Comparison of ENCODE assay signal across 10 mouse cellular contexts in genomic region chr17:88312876-88313275, GRCm38 (mm10).
DNase-seq lines count a peak whose midpoint lies in the region; ATAC-seq and TF ChIP-seq lines count a peak whose summit lies in the region.
"Had no signal": no experiment of that assay in that cellular context is flagged by ENCODE, and none has a peak within 500 bp of the region (broad histone marks: within the 10 kb centered on the region; RNA-seq: fewer than 3 reads in every experiment).

No protein-coding gene starts in this region.

- no peaks in the 10 kb centered on the region for H3K4me1 ChIP-seq in intestine, postnatal 0 days (replicated peaks; ENCODE audit: control insufficient read depth, insufficient read depth, low read length)
- no peaks in the 10 kb centered on the region for H3K4me1 ChIP-seq in intestine, embryonic 16.5 days (ENCODE audit: control insufficient read depth, insufficient read depth, low read length)
- H3K4me1 ChIP-seq in thymus, adult 2 months (replicated peaks; ENCODE audit: control insufficient read depth, insufficient read depth, low read length), result peaks cover 12% of the 10 kb centered on the region
- no peaks in the 10 kb centered on the region for H3K4me1 ChIP-seq in bone marrow, adult 2 months (ENCODE audit: control insufficient read depth, insufficient read depth, low read length)
- H3K4me1 ChIP-seq: megakaryocyte, embryonic 14.5 days had no signal

- H3K27ac ChIP-seq in intestine, postnatal 0 days (ENCODE audit: low read depth, low read length), result no peak overlapping the region
- H3K27ac ChIP-seq in intestine, embryonic 16.5 days (ENCODE audit: low read length), result no peak overlapping the region
- H3K27ac ChIP-seq in thymus, adult 2 months (ENCODE audit: control insufficient read depth, insufficient read depth, low read length), result no peak overlapping the region
- H3K27ac ChIP-seq in bone marrow, adult 2 months (ENCODE audit: control insufficient read depth, insufficient read depth, low read depth, low read length, poor library complexity), result no peak overlapping the region

- 92% methylated on average over 2 of the region's 2 CpGs for WGBS in intestine, postnatal 0 days
- WGBS in intestine, embryonic 16.5 days, result 94% methylated on average over 2 of the region's 2 CpGs
- WGBS in thymus, adult 2 months, result 99% methylated on average over 2 of the region's 2 CpGs
- 82% methylated on average over 2 of the region's 2 CpGs for WGBS in bone marrow, adult 2 months

- H3K9ac ChIP-seq in intestine, postnatal 0 days (ENCODE audit: low read depth, low read length), result no peak overlapping the region
- H3K9ac ChIP-seq in intestine, embryonic 16.5 days (ENCODE audit: low read depth, low read length), result no peak overlapping the region

- H3K36me3 ChIP-seq in intestine, postnatal 0 days (ENCODE audit: control insufficient read depth, insufficient read depth), result no peaks in the 10 kb centered on the region
- H3K36me3 ChIP-seq in intestine, embryonic 16.5 days (ENCODE audit: control insufficient read depth, insufficient read depth, low read length), result no peaks in the 10 kb centered on the region
- H3K36me3 ChIP-seq in thymus, adult 2 months (ENCODE audit: control insufficient read depth, insufficient read depth, low read length), result no peaks in the 10 kb centered on the region

- peak; percentile 18 for DNase-seq in thymus, adult 2 months
- DNase-seq in thymus, adult 18-20 months, result no peak
- no peak for DNase-seq in right cerebral cortex, adult 18-20 months
- DNase-seq in cerebellum, adult 11-12 months, result no peak

- no peak overlapping the region for H3K4me2 ChIP-seq in intestine, postnatal 0 days (replicated peaks; ENCODE audit: low read depth)
- H3K4me2 ChIP-seq in intestine, embryonic 16.5 days (ENCODE audit: low read depth, low read length), result no peak overlapping the region

- no peaks in the 10 kb centered on the region for H3K9me3 ChIP-seq in intestine, postnatal 0 days (ENCODE audit: control insufficient read depth)
- H3K9me3 ChIP-seq in intestine, embryonic 16.5 days (ENCODE audit: control insufficient read depth, low read length), result no peaks in the 10 kb centered on the region

- no peak for TF ChIP-seq POLR2A in thymus, adult 2 months (IDR thresholded peaks at IDR 0.05; ENCODE audit: control insufficient read depth, extremely low read depth, insufficient read depth, low read length, poor library complexity)
- TF ChIP-seq POLR2A in bone marrow, adult 2 months (IDR thresholded peaks at IDR 0.05; ENCODE audit: borderline replicate concordance, control insufficient read depth, low read depth, low read length), result no peak

- H3K27me3 ChIP-seq in intestine, postnatal 0 days (replicated peaks; ENCODE audit: control insufficient read depth, insufficient read depth, low read length), result no peaks in the 10 kb centered on the region
- no peaks in the 10 kb centered on the region for H3K27me3 ChIP-seq in intestine, embryonic 16.5 days (replicated peaks; ENCODE audit: control insufficient read depth, insufficient read depth, low read length)
- H3K27me3 ChIP-seq in thymus, adult 2 months (ENCODE audit: control insufficient read depth, insufficient read depth, low read length), result no peaks in the 10 kb centered on the region
- H3K27me3 ChIP-seq: megakaryocyte, embryonic 14.5 days had no signal

- no peak for ATAC-seq in intestine, postnatal 0 days
- ATAC-seq in intestine, embryonic 16.5 days, result no peak
- ATAC-seq in megakaryocyte-erythroid progenitor cell, adult 5-6 weeks (replicated peaks; ENCODE audit: low FRiP score, low TSS enrichment, poor library complexity, severe bottlenecking), result no peak
- ATAC-seq: inflammation-experienced regulatory T-cells, adult 6 months had no signal

- no peak overlapping the region for H3K4me3 ChIP-seq in intestine, postnatal 0 days (ENCODE audit: low read depth, low read length)
- H3K4me3 ChIP-seq in intestine, embryonic 16.5 days (ENCODE audit: low read length), result no peak overlapping the region
- H3K4me3 ChIP-seq in thymus, adult 2 months (ENCODE audit: control insufficient read depth, insufficient read depth, low read length), result no peak overlapping the region
- no peak overlapping the region for H3K4me3 ChIP-seq in bone marrow, adult 2 months (replicated peaks; ENCODE audit: control insufficient read depth, low read depth, low read length)
- H3K4me3 ChIP-seq: megakaryocyte, embryonic 14.5 days had no signal

- TF ChIP-seq CTCF in intestine, postnatal 0 days (IDR thresholded peaks at IDR 0.05; ENCODE audit: low read depth), result peak; percentile 52
- no peak for TF ChIP-seq CTCF in thymus, adult 2 months (IDR thresholded peaks at IDR 0.05; ENCODE audit: borderline replicate concordance, control insufficient read depth, extremely low read depth, insufficient read depth, low read length, poor library complexity)
- TF ChIP-seq CTCF in bone marrow, adult 2 months (IDR thresholded peaks at IDR 0.05; ENCODE audit: control insufficient read depth, insufficient read depth, low read length), result peak; percentile 43; the same call in 1 of the 2 replicates
